Mouse (Mus musculus): ENCODE measurements around the gene Pnrc2. TPM values are rescaled to one million over a fixed set of nuclear protein-coding genes. Genes with fewer than 3 reads are reported as not detected.

Gene Pnrc2
- polyA plus RNA-seq, 1 experiment from 2014 or later = 53.2 TPM

DNA sequence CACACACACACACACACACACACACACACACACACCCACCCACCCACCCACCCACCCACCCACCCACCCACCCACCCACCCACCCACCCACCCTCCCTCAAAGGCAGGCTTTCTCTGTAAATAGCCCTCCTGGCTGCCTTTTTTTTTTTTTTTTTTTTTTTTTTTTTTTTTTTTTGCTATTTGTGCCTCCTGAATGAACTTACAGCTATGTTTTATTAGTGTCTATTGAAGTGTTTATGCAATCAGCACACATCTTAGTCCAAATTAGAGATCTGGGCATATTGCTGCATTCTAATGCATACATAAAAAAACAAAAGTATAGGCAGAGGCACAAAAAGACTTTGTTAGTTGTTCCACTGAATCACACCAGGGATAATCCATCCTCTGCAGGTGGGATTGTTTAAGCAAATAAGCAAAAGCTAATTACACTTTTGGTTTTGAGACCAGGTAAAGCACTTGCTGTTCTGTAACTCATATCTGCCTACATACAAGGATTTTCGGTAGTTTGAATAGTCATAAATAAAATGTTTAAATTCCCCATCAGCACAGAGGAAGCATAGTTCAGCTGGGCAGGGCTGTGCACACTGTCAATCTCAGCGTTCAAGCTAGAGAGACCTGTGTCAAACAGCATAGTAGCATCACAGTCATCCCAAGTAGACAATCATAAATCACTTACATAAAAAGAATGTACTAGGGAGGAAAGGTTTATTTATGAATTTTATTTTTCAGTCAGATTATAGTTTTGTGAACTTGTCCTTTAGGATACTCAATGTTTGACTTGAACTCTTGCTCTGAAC is 3.2 kb downstream of the Pnrc2 start:
- DNase-seq (no peak), ATAC-seq (no peak)
- H3K4me1 ChIP-seq (ENCODE audit: insufficient read depth) = peaks cover 25% of the 10 kb centered on the region
- TF ChIP-seq CTCF (IDR thresholded peaks at IDR 0.05; ENCODE audit: low read depth) (no peak), EP300 (IDR thresholded peaks at IDR 0.05; ENCODE audit: low read depth) (no peak)
- H3K27ac ChIP-seq (ENCODE audit: low read depth) = no peak overlapping the region
- WGBS (ENCODE audit: insufficient replicate concordance) = 39% methylated on average over 2 of the region's 2 CpGs
- H3K9ac ChIP-seq (replicated peaks) = peak overlapping the region; percentile 22; the same call in 1 of the 2 replicates
- H3K9me3 ChIP-seq (ENCODE audit: low read length) = no peaks in the 10 kb centered on the region
- H3K27me3 ChIP-seq (ENCODE audit: insufficient read depth, low read length) = no peaks in the 10 kb centered on the region
- peaks cover 40% of the 10 kb centered on the region for H3K36me3 ChIP-seq (replicated peaks; ENCODE audit: insufficient read depth, low read length)
- peak overlapping the region; percentile 13; the same call in 1 of the 2 replicates for H3K4me2 ChIP-seq (ENCODE audit: low read depth, low read length)
- no peak overlapping the region for H3K4me3 ChIP-seq (ENCODE audit: low read depth, low read length)

- no peak for ATAC-seq
- H3K27ac ChIP-seq (ENCODE audit: low read depth) = peak overlapping the region; percentile 58
These were observed 4.7 kb downstream of the Pnrc2 start for GRCm38 (mm10) chr4:135868996-135869395.

GRCm38 (mm10) chr4:135857597-135858186 is 16.0 kb downstream of the Pnrc2 start:
- WGBS (ENCODE audit: insufficient replicate concordance) = 10% methylated on average over 7 of the region's 7 CpGs
- no peak for ATAC-seq
- Histone ChIP-seq H3K4me2 (ENCODE audit: low read depth, low read length) (peak overlapping the region; percentile 95), H3K27me3 (ENCODE audit: insufficient read depth, low read length) (no peaks in the 10 kb centered on the region), H3K27ac (ENCODE audit: low read depth) (no peak overlapping the region), H3K9ac (replicated peaks) (peak overlapping the region; percentile 86), H3K4me3 (ENCODE audit: low read depth, low read length) (peak overlapping the region; percentile 88), H3K9me3 (ENCODE audit: low read length) (no peaks in the 10 kb centered on the region), H3K4me1 (ENCODE audit: insufficient read depth) (peaks cover 49% of the 10 kb centered on the region), H3K36me3 (replicated peaks; ENCODE audit: insufficient read depth, low read length) (peaks cover 27% of the 10 kb centered on the region)
- no peak for DNase-seq
- TF ChIP-seq CTCF (IDR thresholded peaks at IDR 0.05; ENCODE audit: low read depth) = no peak
- TF ChIP-seq EP300 (IDR thresholded peaks at IDR 0.05; ENCODE audit: low read depth) = no peak

More at GRCm38 (mm10) chr4:135868996-135869395, 4.7 kb downstream of the Pnrc2 start:
- Histone ChIP-seq H3K36me3 (replicated peaks; ENCODE audit: insufficient read depth, low read length) (peaks cover 40% of the 10 kb centered on the region), H3K9me3 (ENCODE audit: low read length) (no peaks in the 10 kb centered on the region), H3K27me3 (ENCODE audit: insufficient read depth, low read length) (no peaks in the 10 kb centered on the region), H3K4me3 (ENCODE audit: low read depth, low read length) (no peak overlapping the region), H3K4me2 (ENCODE audit: low read depth, low read length) (no peak overlapping the region), H3K4me1 (ENCODE audit: insufficient read depth) (peaks cover 13% of the 10 kb centered on the region), H3K9ac (replicated peaks) (no peak overlapping the region)
- DNase-seq = no peak
- 35% methylated on average over 2 of the region's 2 CpGs for WGBS (ENCODE audit: insufficient replicate concordance)
- TF ChIP-seq EP300 (IDR thresholded peaks at IDR 0.05; ENCODE audit: low read depth) = no peak
- TF ChIP-seq CTCF (IDR thresholded peaks at IDR 0.05; ENCODE audit: low read depth) = no peak

DNA sequence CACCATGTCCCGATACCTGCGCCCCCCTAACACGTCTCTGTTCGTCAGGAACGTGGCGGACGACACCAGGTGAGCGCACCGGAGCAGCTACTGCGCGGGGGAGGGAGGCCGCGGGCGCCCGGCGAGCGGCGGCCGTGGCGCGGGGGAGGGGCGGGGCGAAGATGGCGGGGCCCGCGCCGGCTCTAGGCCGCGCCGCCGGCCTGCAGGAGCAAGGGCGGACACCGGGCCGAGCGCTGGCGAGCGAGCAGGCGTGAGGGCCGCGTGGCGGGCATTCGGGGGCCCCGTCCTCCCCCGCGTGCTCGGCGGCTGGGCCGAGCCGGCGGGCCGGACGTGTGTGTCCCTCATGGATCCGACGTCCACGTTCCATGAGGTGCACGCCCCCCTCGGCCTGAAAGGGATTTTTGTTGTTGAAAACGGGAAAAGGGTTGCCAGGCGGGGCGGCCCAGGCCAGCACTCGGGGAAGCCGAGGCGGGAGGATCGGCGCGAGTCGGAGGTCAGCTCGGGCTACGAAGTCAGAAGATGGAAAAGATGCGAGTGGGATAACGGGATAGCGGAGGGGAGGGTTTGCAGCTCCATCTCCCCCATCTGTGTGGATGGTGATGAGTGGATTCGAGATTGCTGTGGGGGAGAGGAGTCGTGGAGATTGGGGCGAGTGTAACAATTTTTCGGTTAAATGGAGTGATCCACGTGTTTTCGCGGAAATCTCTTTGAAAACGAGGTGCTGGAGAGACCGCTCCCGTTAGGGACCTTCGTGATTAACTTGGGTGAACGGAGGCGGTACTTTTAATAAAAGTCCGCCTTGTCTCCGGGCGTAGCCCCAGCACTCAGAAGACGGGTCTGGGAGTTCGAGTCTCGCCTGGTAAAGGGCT is 17.2 kb downstream of the Pnrc2 start:
- TF ChIP-seq CTCF (IDR thresholded peaks at IDR 0.05; ENCODE audit: low read depth) (no peak), EP300 (IDR thresholded peaks at IDR 0.05; ENCODE audit: low read depth) (no peak)
- Histone ChIP-seq H3K4me2 (ENCODE audit: low read depth, low read length) (peak overlapping the region; percentile 95), H3K4me1 (ENCODE audit: insufficient read depth) (peaks cover 56% of the 10 kb centered on the region), H3K9ac (replicated peaks) (peak overlapping the region; percentile 86), H3K27me3 (ENCODE audit: insufficient read depth, low read length) (no peaks in the 10 kb centered on the region), H3K4me3 (ENCODE audit: low read depth, low read length) (peak overlapping the region; percentile 88), H3K36me3 (replicated peaks; ENCODE audit: insufficient read depth, low read length) (peaks cover 16% of the 10 kb centered on the region), H3K27ac (ENCODE audit: low read depth) (peak overlapping the region; percentile 98), H3K9me3 (ENCODE audit: low read length) (no peaks in the 10 kb centered on the region)
- ATAC-seq (peak; percentile 73), DNase-seq (peak; percentile 82)
- under 1% methylated on average over 80 of the region's 91 CpGs for WGBS (ENCODE audit: insufficient replicate concordance)

DNA sequence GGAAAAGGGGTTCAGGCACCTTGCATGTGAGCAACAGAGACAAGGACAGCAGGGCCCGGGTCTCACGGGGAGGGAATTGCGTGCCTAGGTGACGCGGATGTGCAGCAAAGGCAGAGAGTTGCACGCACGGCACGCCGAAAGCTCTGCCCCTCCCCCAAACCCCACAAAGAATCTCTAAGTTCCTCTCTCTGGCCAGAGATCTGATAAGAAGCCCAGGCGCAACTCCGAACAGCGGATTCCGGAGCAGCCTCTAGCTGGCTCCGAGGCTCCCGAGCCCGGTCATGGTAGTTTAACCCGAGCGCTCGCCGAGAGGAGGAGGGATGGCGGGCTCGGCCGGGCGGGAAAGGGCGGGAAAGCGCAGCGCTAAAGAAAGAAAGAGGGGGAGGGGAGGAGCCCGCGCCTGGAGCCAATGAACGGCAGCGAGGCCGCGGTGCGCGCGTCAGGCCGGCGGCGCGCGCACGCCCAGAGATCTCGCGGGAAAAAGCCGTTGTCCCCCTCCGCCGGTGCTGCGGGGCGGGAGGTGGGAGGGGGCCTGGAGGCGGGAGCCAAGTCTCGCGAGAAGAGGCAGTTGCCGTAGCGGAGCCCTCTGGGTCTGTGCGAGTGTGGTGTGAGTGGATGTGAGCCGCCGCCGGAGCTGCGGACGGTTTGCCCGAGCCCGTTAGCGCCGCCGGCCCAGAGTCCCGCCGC is 18.0 kb downstream of the Pnrc2 start, which contains the start of gene Srsf10:
TSS of gene Srsf10 (plus strand) at position 212 of the 687 bp plus-strand sequence.
- H3K9me3 ChIP-seq (ENCODE audit: low read length) = no peaks in the 10 kb centered on the region
- peak within 1 kb of the TSS; percentile 95 for H3K4me2 ChIP-seq (ENCODE audit: low read depth, low read length)
- DNase-seq = peak; percentile 98
- peak; percentile 94 for ATAC-seq
- H3K4me3 ChIP-seq (ENCODE audit: low read depth, low read length) = peak within 1 kb of the TSS; percentile 88
- 0% methylated on average over 64 of the region's 67 CpGs for WGBS (ENCODE audit: insufficient replicate concordance)
- peaks cover 59% of the 10 kb centered on the region for H3K4me1 ChIP-seq (ENCODE audit: insufficient read depth)
- H3K27ac ChIP-seq (ENCODE audit: low read depth) = peak within 1 kb of the TSS; percentile 98
- H3K36me3 ChIP-seq (replicated peaks; ENCODE audit: insufficient read depth, low read length) = peaks cover 10% of the 10 kb centered on the region
- TF ChIP-seq EP300 (IDR thresholded peaks at IDR 0.05; ENCODE audit: low read depth) (peak; percentile 46), CTCF (IDR thresholded peaks at IDR 0.05; ENCODE audit: low read depth) (no peak)
- no peaks in the 10 kb centered on the region for H3K27me3 ChIP-seq (ENCODE audit: insufficient read depth, low read length)
- peak within 1 kb of the TSS; percentile 86 for H3K9ac ChIP-seq (replicated peaks)
